Mouse (Mus musculus) hindbrain, embryonic 10.5 days (tissue): ENCODE results near the gene Sema4b. TPM values are rescaled to one million over a fixed set of nuclear protein-coding genes. Genes with fewer than 3 reads are reported as not detected.

ENCODE experiments used
- DNase-seq: peaks from one replicate; pipeline ENCODE4 v3.0.0-alpha.2; 2017; ENCODE audit warnings: low spot score
- H3K27ac ChIP-seq: fragments of 300-500 bp; sonication (generic); 2 replicates; pipeline ENCODE4 v1.5.1; 2016; ENCODE audit warnings: mild to moderate bottlenecking, moderate library complexity
- H3K27me3 ChIP-seq: fragments of 300-500 bp; sonication (generic); 2 replicates; pipeline ENCODE4 v1.6.1; 2016; ENCODE audit warnings: mild to moderate bottlenecking; ENCODE audit not compliant: poor library complexity, insufficient read depth, severe bottlenecking
- H3K36me3 ChIP-seq: fragments of 300-500 bp; sonication (generic); 2 replicates; pipeline ENCODE4 v1.6.1; 2016; ENCODE audit warnings: mild to moderate bottlenecking, moderate library complexity
- H3K4me1 ChIP-seq: fragments of 300-500 bp; sonication (generic); replicated peaks from 2 replicates; pipeline ENCODE4 v1.6.1; 2016; ENCODE audit warnings: mild to moderate bottlenecking
- H3K4me3 ChIP-seq: fragments of 300-500 bp; sonication (generic); 2 replicates; pipeline ENCODE4 v1.5.1; 2016; ENCODE audit warnings: mild to moderate bottlenecking, moderate library complexity
- H3K9me3 ChIP-seq: fragments of 300-500 bp; sonication (generic); 2 replicates; pipeline ENCODE4 v1.6.1; 2016; ENCODE audit warnings: mild to moderate bottlenecking, moderate library complexity
- WGBS: fragments of 180-500 bp; shearing (Covaris S2); methylation state at CpG from one replicate; pipeline ENCODE4 v1.1.7; 2016; 5-methylcytosine and 5-hydroxymethylcytosine counted together
- polyA plus RNA-seq: library from polyadenylated mRNA; unstranded; fragments of >200 nt; fragmentation: Nextera tagmentation; extraction: Ambion mirVana; gene quantifications from 2 replicates; pipeline ENCODE4 v1.2.1, GENCODE M21; 2016

The Sema4b gene
- polyA plus RNA-seq, 1 experiment from 2014 or later: 17.5 TPM

DNA sequence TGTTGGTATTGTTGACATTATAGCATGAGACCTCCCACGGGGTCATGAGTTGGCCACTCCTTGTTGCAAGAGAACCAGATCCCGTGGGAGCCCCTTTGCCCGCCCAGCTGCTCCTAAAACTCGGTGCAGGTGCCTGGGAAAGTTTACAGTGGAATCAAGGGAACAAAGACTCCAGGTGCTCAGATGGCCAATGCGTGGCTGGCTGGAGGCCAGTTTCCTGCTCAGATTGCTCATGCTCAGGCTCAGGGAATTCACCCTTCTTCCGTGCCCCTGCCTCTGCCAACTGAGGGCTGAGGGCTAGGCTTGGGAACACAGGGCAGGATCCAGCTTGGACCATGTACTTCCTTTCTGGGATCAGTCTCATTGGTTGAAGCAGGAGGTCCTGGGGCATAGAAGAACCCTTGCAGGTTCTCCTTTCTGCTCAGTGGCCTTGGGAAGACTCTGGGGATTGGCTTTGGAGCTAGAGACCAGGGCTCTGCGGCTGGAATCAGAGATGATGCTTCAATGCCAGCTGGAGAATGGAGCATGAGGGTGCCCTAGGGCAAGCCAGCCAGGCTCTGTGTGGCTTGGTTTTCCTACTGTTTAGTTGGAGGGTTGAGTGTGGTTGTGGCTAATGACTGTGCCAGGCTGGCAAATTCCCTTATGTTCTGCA, 26.2 kb upstream of the Sema4b start:
- Histone ChIP-seq H3K36me3 (no peaks in the 10 kb centered on the region), H3K27me3 (no peaks in the 10 kb centered on the region), H3K4me1 (peaks cover 20% of the 10 kb centered on the region), H3K4me3 (no peak overlapping the region), H3K27ac (no peak overlapping the region), H3K9me3 (no peaks in the 10 kb centered on the region)
- 77% methylated on average over 7 of the region's 7 CpGs for WGBS
- DNase-seq: no peak

GRCm38 (mm10) chr7:80160945-80161306, 25.7 kb upstream of the Sema4b start:
- Histone ChIP-seq H3K4me1 (peaks cover 20% of the 10 kb centered on the region), H3K27ac (no peak overlapping the region), H3K27me3 (no peaks in the 10 kb centered on the region), H3K9me3 (no peaks in the 10 kb centered on the region), H3K4me3 (no peak overlapping the region), H3K36me3 (no peaks in the 10 kb centered on the region)
- WGBS: 73% methylated on average over 8 of the region's 8 CpGs
- DNase-seq: no peak

GRCm38 (mm10) chr7:80165432-80165831, 21.2 kb upstream of the Sema4b start:
- peaks cover 9% of the 10 kb centered on the region; the same call in 1 of the 2 replicates for H3K4me1 ChIP-seq
- DNase-seq: no peak
- no peak overlapping the region for H3K4me3 ChIP-seq
- H3K27ac ChIP-seq: no peak overlapping the region
- WGBS: 89% methylated on average over 5 of the region's 5 CpGs
- no peaks in the 10 kb centered on the region for H3K36me3 ChIP-seq
- no peaks in the 10 kb centered on the region for H3K27me3 ChIP-seq
- no peaks in the 10 kb centered on the region for H3K9me3 ChIP-seq

DNA sequence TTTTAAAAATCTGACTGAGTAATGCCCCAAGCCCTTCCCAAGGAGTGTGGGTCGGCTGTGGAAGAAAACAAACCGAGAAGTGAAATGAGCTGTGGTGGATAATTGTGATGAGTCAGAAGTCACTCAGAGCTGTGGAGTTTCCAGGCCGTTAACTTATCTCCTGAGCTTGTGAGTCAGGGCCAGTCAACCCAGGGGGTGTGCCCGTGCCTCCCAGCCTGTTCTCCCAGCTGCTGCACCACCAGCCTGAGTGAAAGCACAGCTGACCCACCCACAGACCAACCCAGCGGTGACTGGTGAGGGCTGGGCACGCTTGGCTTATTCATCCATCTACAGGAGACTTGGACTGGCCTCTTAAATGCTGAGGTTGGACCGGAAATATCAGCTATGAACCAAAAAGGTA, 19.9 kb upstream of the Sema4b start:
- Histone ChIP-seq H3K36me3 (no peaks in the 10 kb centered on the region), H3K27me3 (no peaks in the 10 kb centered on the region), H3K4me1 (peaks cover 7% of the 10 kb centered on the region; the same call in 1 of the 2 replicates), H3K27ac (no peak overlapping the region), H3K9me3 (no peaks in the 10 kb centered on the region), H3K4me3 (no peak overlapping the region)
- no peak for DNase-seq
- 71% methylated on average over 7 of the region's 7 CpGs for WGBS

- Histone ChIP-seq H3K4me1 (peaks cover 14% of the 10 kb centered on the region; the same call in 1 of the 2 replicates), H3K9me3 (no peaks in the 10 kb centered on the region), H3K36me3 (no peaks in the 10 kb centered on the region), H3K27me3 (no peaks in the 10 kb centered on the region), H3K27ac (no peak overlapping the region), H3K4me3 (no peak overlapping the region)
- DNase-seq: no peak
- WGBS: 90% methylated on average over 2 of the region's 2 CpGs
Measured at GRCm38 (mm10) chr7:80169847-80170246, 16.8 kb upstream of the Sema4b start.

- Histone ChIP-seq H3K27me3 (no peaks in the 10 kb centered on the region), H3K36me3 (no peaks in the 10 kb centered on the region), H3K27ac (peak overlapping the region; percentile 10; the same call in 1 of the 2 replicates), H3K4me3 (no peak overlapping the region), H3K9me3 (no peaks in the 10 kb centered on the region), H3K4me1 (peaks cover 14% of the 10 kb centered on the region; the same call in 1 of the 2 replicates)
- no peak for DNase-seq
- 46% methylated on average over 8 of the region's 8 CpGs for WGBS
Measured at GRCm38 (mm10) chr7:80171345-80171744, 15.3 kb upstream of the Sema4b start.

- Histone ChIP-seq H3K4me1 (peaks cover 14% of the 10 kb centered on the region; the same call in 1 of the 2 replicates), H3K9me3 (no peaks in the 10 kb centered on the region), H3K36me3 (no peaks in the 10 kb centered on the region), H3K27ac (0 out of 2 replicates have a peak overlapping the region, but pooled peaks have one; percentile 10), H3K4me3 (no peak overlapping the region), H3K27me3 (no peaks in the 10 kb centered on the region)
- WGBS: 83% methylated on average over 8 of the region's 8 CpGs
- no peak for DNase-seq
Measured at GRCm38 (mm10) chr7:80172069-80172956, 14.3 kb upstream of the Sema4b start.

GRCm38 (mm10) chr7:80176159-80176558, 10.5 kb upstream of the Sema4b start:
- no peak overlapping the region for H3K27ac ChIP-seq
- DNase-seq: no peak
- H3K4me1 ChIP-seq: peaks cover 16% of the 10 kb centered on the region; the same call in 1 of the 2 replicates
- H3K27me3 ChIP-seq: no peaks in the 10 kb centered on the region
- H3K4me3 ChIP-seq: no peak overlapping the region
- no peaks in the 10 kb centered on the region for H3K9me3 ChIP-seq
- WGBS: 78% methylated on average over 3 of the region's 3 CpGs
- no peaks in the 10 kb centered on the region for H3K36me3 ChIP-seq

GRCm38 (mm10) chr7:80177438-80177837, 9.2 kb upstream of the Sema4b start:
- Histone ChIP-seq H3K4me3 (no peak overlapping the region), H3K27me3 (no peaks in the 10 kb centered on the region), H3K36me3 (no peaks in the 10 kb centered on the region), H3K4me1 (peaks cover 5% of the 10 kb centered on the region; the same call in 1 of the 2 replicates), H3K27ac (no peak overlapping the region), H3K9me3 (no peaks in the 10 kb centered on the region)
- whole genome bisulfite sequencing: 96% methylated on average over 3 of the region's 3 CpGs
- no peak for DNase-seq

DNA sequence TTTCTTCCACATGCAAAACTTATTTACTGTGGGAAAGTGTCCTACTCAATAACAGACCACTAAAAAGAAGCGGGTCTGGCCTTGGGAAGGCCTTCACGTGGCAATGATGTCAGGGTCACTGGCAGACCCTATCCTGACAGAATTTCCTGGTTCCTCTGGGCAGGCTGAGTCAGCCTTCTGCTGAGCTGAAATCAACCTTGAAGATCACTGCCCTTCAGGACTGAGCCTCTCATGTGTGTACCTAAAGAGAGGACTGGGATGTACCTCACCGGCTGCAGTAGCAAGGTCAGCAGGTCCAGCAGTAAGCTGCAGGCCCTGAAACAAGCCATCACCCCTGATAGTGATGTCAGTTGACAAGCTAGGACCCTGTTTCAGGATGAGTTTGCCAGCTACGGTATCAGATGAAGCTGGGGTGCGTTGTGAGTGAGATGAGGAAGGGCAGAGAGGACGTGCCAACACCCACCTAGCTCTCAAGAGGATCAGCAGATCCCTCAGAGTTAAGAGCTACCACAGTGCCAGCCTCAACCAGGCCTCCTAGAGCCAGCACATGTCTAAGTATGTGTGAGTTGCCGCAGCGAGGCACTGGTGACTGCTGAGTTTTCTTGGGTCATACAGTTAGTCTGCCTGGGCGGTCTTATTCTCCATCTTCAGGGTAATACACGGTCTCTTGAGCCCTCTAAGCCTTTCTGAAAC, 8.5 kb upstream of the Sema4b start:
- Histone ChIP-seq H3K27me3 (no peaks in the 10 kb centered on the region), H3K27ac (no peak overlapping the region), H3K4me3 (no peak overlapping the region), H3K36me3 (no peaks in the 10 kb centered on the region), H3K4me1 (0 out of 2 replicates have a peak, but pooled peaks cover 4% of the 10 kb centered on the region), H3K9me3 (no peaks in the 10 kb centered on the region)
- WGBS: 90% methylated on average over 10 of the region's 10 CpGs
- DNase-seq: no peak

GRCm38 (mm10) chr7:80179327-80179726, 7.3 kb upstream of the Sema4b start:
- 0 out of 2 replicates have a peak, but pooled peaks cover 7% of the 10 kb centered on the region for H3K4me1 ChIP-seq
- 94% methylated on average over 6 of the region's 6 CpGs for WGBS

DNA sequence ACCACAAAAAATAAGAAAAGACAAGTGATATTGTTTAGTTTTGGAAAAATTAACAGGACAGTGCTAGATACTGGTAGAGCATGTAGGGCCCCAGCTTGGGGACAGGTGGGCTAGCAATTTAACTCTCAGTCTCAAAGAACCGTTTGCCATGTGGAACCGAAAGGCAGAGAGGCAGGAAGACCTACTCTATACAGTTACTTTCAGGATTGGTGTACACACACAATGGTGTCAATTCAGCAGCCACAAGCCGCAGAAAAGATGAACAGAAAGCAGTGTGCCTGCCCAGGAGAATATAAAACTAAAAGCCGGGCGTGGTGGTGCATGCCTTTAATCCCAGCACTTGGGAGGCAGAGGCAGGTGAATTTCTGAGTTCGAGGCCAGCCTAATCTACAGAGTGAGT, 6.9 kb upstream of the Sema4b start:
- Histone ChIP-seq H3K36me3 (no peaks in the 10 kb centered on the region), H3K27me3 (no peaks in the 10 kb centered on the region), H3K27ac (no peak overlapping the region), H3K9me3 (no peaks in the 10 kb centered on the region), H3K4me3 (no peak overlapping the region), H3K4me1 (peaks cover 9% of the 10 kb centered on the region; the same call in 1 of the 2 replicates)
- WGBS: 89% methylated on average over 6 of the region's 6 CpGs
- no peak for DNase-seq

More at GRCm38 (mm10) chr7:80179327-80179726, 7.3 kb upstream of the Sema4b start:
- no peak for DNase-seq
- Histone ChIP-seq H3K27me3 (no peaks in the 10 kb centered on the region), H3K4me3 (no peak overlapping the region), H3K36me3 (no peaks in the 10 kb centered on the region), H3K9me3 (no peaks in the 10 kb centered on the region), H3K27ac (no peak overlapping the region)
